Mouse (Mus musculus): ENCODE data around the gene Osgep. TPM values are rescaled to one million over a fixed set of nuclear protein-coding genes. Genes with fewer than 3 reads are reported as not detected.
A peak's percentile ranks its signal among the peaks of the same experiment; 100 is the strongest.
"Not testable (repeated sequence)": the region's sequence is repeated elsewhere in the genome, so short reads cannot be mapped to it uniquely, and the experiment has no call there.

Osgep gene
- polyA plus RNA-seq, 1 experiment from 2014 or later = 111 TPM

- H3K36me3 ChIP-seq; H3K27me3 ChIP-seq (replicated peaks); H3K4me1 ChIP-seq (replicated peaks); H3K9me3 ChIP-seq (replicated peaks): not testable (repeated sequence)
- Histone ChIP-seq H3K4me2 (peak within 1 kb of the TSS; percentile 64), H3K9ac (peak within 1 kb of the TSS; percentile 39; the same call in 1 of the 2 replicates), H3K27ac (ENCODE audit: poor library complexity, severe bottlenecking) (0 out of 2 replicates have a peak within 1 kb of the TSS, but pooled peaks have one; percentile 21), H3K4me3 (peak within 1 kb of the TSS; percentile 33)
- 5% methylated on average over 19 of the region's 19 CpGs for WGBS
- ATAC-seq (ENCODE audit: insufficient number of reproducible peaks, low FRiP score) = peak; percentile 86
Measured at GRCm38 (mm10) chr14:50955942-50956508, 31.3 kb upstream of the Osgep start, which contains the start of gene Pnp2. Pnp2 (plus strand) TSS chr14:50955992.

- Histone ChIP-seq H3K4me2 (peak overlapping the region; percentile 64; the same call in 1 of the 2 replicates), H3K36me3 (peaks cover 9% of the 10 kb centered on the region), H3K9me3 (replicated peaks) (no peaks in the 10 kb centered on the region), H3K4me1 (replicated peaks) (peaks cover 4% of the 10 kb centered on the region; the same call in 1 of the 2 replicates), H3K27me3 (replicated peaks) (no peaks in the 10 kb centered on the region), H3K27ac (ENCODE audit: poor library complexity, severe bottlenecking) (no peak overlapping the region), H3K9ac (no peak overlapping the region), H3K4me3 (no peak overlapping the region)
- 80% methylated on average over 10 of the region's 10 CpGs for WGBS
- ATAC-seq (ENCODE audit: insufficient number of reproducible peaks, low FRiP score) = no peak
Measured at GRCm38 (mm10) chr14:50955487-50955886, 30.8 kb upstream of the Osgep start.

GRCm38 (mm10) chr14:50945526-50945925 is 20.8 kb upstream of the Osgep start:
- H3K4me2 ChIP-seq = peak overlapping the region; percentile 81
- H3K36me3 ChIP-seq; ATAC-seq (ENCODE audit: insufficient number of reproducible peaks, low FRiP score); H3K9me3 ChIP-seq (replicated peaks); H3K27me3 ChIP-seq (replicated peaks); H3K27ac ChIP-seq (ENCODE audit: poor library complexity, severe bottlenecking); H3K4me1 ChIP-seq (replicated peaks): not testable (repeated sequence)
- H3K9ac ChIP-seq = peak overlapping the region; percentile 69
- WGBS = 32% methylated on average over 3 of the region's 3 CpGs
- H3K4me3 ChIP-seq = peak overlapping the region; percentile 49

- H3K27me3 ChIP-seq (replicated peaks); ATAC-seq (ENCODE audit: insufficient number of reproducible peaks, low FRiP score); H3K9me3 ChIP-seq (replicated peaks); H3K36me3 ChIP-seq; H3K4me1 ChIP-seq (replicated peaks): not testable (repeated sequence)
- WGBS = 12% methylated on average over 6 of the region's 6 CpGs
- H3K4me2 ChIP-seq = peak overlapping the region; percentile 81
- peak overlapping the region; percentile 69 for H3K9ac ChIP-seq
- H3K27ac ChIP-seq (ENCODE audit: poor library complexity, severe bottlenecking) = peak overlapping the region; percentile 94
- peak overlapping the region; percentile 49 for H3K4me3 ChIP-seq
Measured at GRCm38 (mm10) chr14:50945081-50945480, 20.4 kb upstream of the Osgep start.

- WGBS = 1% methylated on average over 15 of the region's 15 CpGs
- ATAC-seq (ENCODE audit: insufficient number of reproducible peaks, low FRiP score) = peak; percentile 94
- H3K36me3 ChIP-seq; H3K27me3 ChIP-seq (replicated peaks); H3K4me1 ChIP-seq (replicated peaks); H3K9me3 ChIP-seq (replicated peaks): not testable (repeated sequence)
- Histone ChIP-seq H3K27ac (ENCODE audit: poor library complexity, severe bottlenecking) (peak overlapping the region; percentile 94), H3K9ac (peak overlapping the region; percentile 69), H3K4me2 (peak overlapping the region; percentile 81), H3K4me3 (peak overlapping the region; percentile 49)
Measured at GRCm38 (mm10) chr14:50944668-50945033, 20.0 kb upstream of the Osgep start.

- Histone ChIP-seq H3K4me1 (replicated peaks) (peaks cover 9% of the 10 kb centered on the region), H3K27me3 (replicated peaks) (no peaks in the 10 kb centered on the region), H3K9ac (peak within 1 kb of the TSS; percentile 69), H3K9me3 (replicated peaks) (no peaks in the 10 kb centered on the region), H3K27ac (ENCODE audit: poor library complexity, severe bottlenecking) (peak within 1 kb of the TSS; percentile 94), H3K4me3 (peak within 1 kb of the TSS; percentile 49), H3K4me2 (peak within 1 kb of the TSS; percentile 81), H3K36me3 (peaks cover 4% of the 10 kb centered on the region; the same call in 1 of the 2 replicates)
- ATAC-seq (ENCODE audit: insufficient number of reproducible peaks, low FRiP score) = peak; percentile 98
- WGBS = 16% methylated on average over 31 of the region's 31 CpGs
Measured at GRCm38 (mm10) chr14:50943932-50944667, 19.4 kb upstream of the Osgep start, which contains the start of gene Gm49342. Gm49342 (plus strand) TSS chr14:50944517.

- WGBS = 36% methylated on average over 2 of the region's 2 CpGs
- H3K9ac ChIP-seq = no peak overlapping the region
- ATAC-seq (ENCODE audit: insufficient number of reproducible peaks, low FRiP score) = no peak
Measured at GRCm38 (mm10) chr14:50938940-50939339, 14.2 kb upstream of the Osgep start.

GRCm38 (mm10) chr14:50938119-50938908 is 13.6 kb upstream of the Osgep start:
- 77% methylated on average over 3 of the region's 3 CpGs for WGBS
- Histone ChIP-seq H3K27me3 (replicated peaks) (no peaks in the 10 kb centered on the region), H3K4me2 (no peak overlapping the region), H3K4me1 (replicated peaks) (no peaks in the 10 kb centered on the region), H3K36me3 (no peaks in the 10 kb centered on the region), H3K9me3 (replicated peaks) (no peaks in the 10 kb centered on the region), H3K9ac (no peak overlapping the region), H3K4me3 (no peak overlapping the region), H3K27ac (ENCODE audit: poor library complexity, severe bottlenecking) (no peak overlapping the region)
- no peak for ATAC-seq (ENCODE audit: insufficient number of reproducible peaks, low FRiP score)

More at GRCm38 (mm10) chr14:50938940-50939339, 14.2 kb upstream of the Osgep start:
- no peak overlapping the region for H3K27ac ChIP-seq (ENCODE audit: poor library complexity, severe bottlenecking)
- no peak overlapping the region for H3K4me3 ChIP-seq
- no peaks in the 10 kb centered on the region for H3K9me3 ChIP-seq (replicated peaks)
- 0 out of 2 replicates have a peak, but pooled peaks cover 2% of the 10 kb centered on the region for H3K4me1 ChIP-seq (replicated peaks)
- no peaks in the 10 kb centered on the region for H3K27me3 ChIP-seq (replicated peaks)
- H3K36me3 ChIP-seq = no peaks in the 10 kb centered on the region
- no peak overlapping the region for H3K4me2 ChIP-seq

GRCm38 (mm10) chr14:50936649-50937048 is 12.0 kb upstream of the Osgep start:
- Histone ChIP-seq H3K4me3 (no peak overlapping the region), H3K27me3 (replicated peaks) (no peaks in the 10 kb centered on the region), H3K4me1 (replicated peaks) (no peaks in the 10 kb centered on the region), H3K27ac (ENCODE audit: poor library complexity, severe bottlenecking) (no peak overlapping the region), H3K36me3 (no peaks in the 10 kb centered on the region), H3K9me3 (replicated peaks) (no peaks in the 10 kb centered on the region), H3K4me2 (no peak overlapping the region), H3K9ac (no peak overlapping the region)
- ATAC-seq (ENCODE audit: insufficient number of reproducible peaks, low FRiP score) = no peak
- WGBS = 53% methylated on average over 1 of the region's 1 CpGs

- 12% methylated on average over 12 of the region's 12 CpGs for WGBS
Measured at GRCm38 (mm10) chr14:50931493-50932020, 6.9 kb upstream of the Osgep start.

More at GRCm38 (mm10) chr14:50931493-50932020, 6.9 kb upstream of the Osgep start:
- Histone ChIP-seq H3K9me3 (replicated peaks) (no peaks in the 10 kb centered on the region), H3K4me2 (peak overlapping the region; percentile 71), H3K36me3 (peaks cover 31% of the 10 kb centered on the region), H3K27ac (ENCODE audit: poor library complexity, severe bottlenecking) (peak overlapping the region; percentile 86), H3K4me1 (replicated peaks) (peaks cover 13% of the 10 kb centered on the region), H3K9ac (peak overlapping the region; percentile 70), H3K27me3 (replicated peaks) (no peaks in the 10 kb centered on the region), H3K4me3 (peak overlapping the region; percentile 88)
- ATAC-seq (ENCODE audit: insufficient number of reproducible peaks, low FRiP score) = no peak
